Mouse (Mus musculus) liver (tissue): ENCODE data around the gene Comp.

ENCODE experiments used
- DNase-seq: peaks from one replicate; pipeline ENCODE4 v3.0.0-alpha.2; 2020; ENCODE audit warnings: mixed read lengths

Comp gene

DNA sequence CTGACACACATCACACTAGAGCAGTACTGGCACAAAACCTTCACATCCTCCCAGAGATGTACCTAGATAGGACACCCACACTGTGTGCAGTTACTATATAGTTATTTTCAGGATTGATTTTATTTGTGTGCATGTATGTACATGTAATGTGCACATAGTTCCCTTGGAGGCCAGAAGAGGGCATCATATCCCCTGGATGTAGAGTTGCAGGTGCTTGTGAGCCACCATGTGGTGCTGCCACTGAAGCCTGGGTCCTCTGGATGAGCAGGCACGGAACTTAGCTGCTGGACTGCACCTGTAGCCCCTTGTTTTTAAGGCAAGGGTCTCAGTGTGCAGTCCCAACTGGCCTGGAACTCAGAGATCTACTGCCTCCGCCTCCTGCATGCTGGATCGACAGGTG, 30.9 kb downstream of the Comp start:
- no peak for DNase-seq

- DNase-seq = no peak
Measured at GRCm38 (mm10) chr8:70405189-70405588, 31.8 kb downstream of the Comp start.

GRCm38 (mm10) chr8:70406427-70407069, 33.2 kb downstream of the Comp start:
- no peak for DNase-seq

GRCm38 (mm10) chr8:70408301-70408700, 34.9 kb downstream of the Comp start:
- no peak for DNase-seq

GRCm38 (mm10) chr8:70409019-70409418, 35.7 kb downstream of the Comp start:
- DNase-seq = no peak

- no peak for DNase-seq
Measured at GRCm38 (mm10) chr8:70409455-70409871, 36.1 kb downstream of the Comp start.

DNA sequence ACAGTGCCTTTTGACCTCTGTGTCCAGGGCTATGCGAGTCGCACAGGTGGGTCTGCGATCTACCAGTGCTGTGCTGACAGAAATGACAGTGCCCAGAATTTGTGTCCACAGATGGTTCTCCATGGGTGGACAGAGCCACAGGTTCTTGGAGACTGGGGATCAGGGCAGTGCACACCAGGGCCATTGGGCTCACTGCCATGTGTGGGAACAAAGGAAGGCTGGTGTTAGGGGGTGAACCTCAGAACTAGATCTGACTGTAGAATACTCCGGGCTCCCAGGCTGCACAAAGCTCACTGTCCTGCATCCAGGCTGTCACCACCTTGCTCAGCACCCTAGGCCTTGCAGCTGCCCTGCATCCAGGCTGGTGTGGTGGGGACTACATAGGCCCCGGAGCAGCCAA, 36.9 kb downstream of the Comp start:
- no peak for DNase-seq

GRCm38 (mm10) chr8:70414310-70414946, 41.1 kb downstream of the Comp start:
- DNase-seq = peak; percentile 83

DNA sequence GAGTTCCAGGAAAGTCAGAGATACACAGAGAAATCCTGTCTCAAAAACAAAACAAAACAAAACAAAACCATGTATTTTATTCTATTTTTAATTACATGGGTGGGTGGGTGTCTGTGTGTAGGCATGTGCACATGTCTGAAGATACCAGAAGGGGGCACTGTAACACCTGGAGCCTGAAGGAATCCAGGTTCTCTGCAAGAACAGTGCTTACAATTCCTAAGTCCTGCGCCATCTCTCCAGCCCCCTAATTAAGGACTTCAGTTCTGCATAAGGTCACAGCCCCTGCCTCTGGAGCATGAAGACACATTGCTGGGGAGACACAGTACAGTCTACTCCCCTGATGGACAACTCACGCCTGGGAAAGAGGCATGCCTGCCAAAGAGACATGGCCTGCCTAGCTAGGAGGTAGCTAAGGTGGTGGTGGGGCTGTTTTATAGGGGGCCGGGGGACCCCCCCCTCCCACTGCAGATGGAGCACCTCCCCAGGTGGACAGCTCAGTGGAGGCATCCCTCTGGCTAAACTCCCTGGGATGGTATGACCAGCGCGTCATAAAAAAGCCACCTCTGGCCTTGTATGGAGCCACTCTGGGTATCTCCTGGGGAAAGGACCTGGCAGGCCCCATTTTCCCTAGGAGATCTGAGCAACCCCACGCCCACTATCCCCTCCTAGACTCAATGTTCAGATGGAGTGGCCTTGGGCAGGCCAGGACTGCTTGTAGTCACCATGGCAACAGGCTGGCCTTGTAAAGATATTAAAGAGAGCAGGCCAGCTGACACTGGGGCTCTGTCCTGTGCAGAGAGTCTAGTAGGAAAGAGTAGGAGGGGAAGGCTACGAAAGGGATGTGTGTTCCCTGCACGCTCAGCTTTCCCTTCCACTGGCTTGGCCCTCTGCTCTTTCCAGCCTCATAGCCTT, 42.4 kb downstream of the Comp start:
- peak; percentile 64 for DNase-seq

- DNase-seq = no peak
Measured at GRCm38 (mm10) chr8:70416941-70417340, 43.6 kb downstream of the Comp start.

GRCm38 (mm10) chr8:70417914-70418313, 44.6 kb downstream of the Comp start:
- no peak for DNase-seq

- no peak for DNase-seq
Measured at GRCm38 (mm10) chr8:70418954-70419353, 45.6 kb downstream of the Comp start.

GRCm38 (mm10) chr8:70419879-70420643, 46.7 kb downstream of the Comp start:
- DNase-seq = no peak

- no peak for DNase-seq
Measured at GRCm38 (mm10) chr8:70421349-70422104, 48.2 kb downstream of the Comp start.

GRCm38 (mm10) chr8:70422722-70423121, 49.4 kb downstream of the Comp start:
- DNase-seq = peak; percentile 65

DNA sequence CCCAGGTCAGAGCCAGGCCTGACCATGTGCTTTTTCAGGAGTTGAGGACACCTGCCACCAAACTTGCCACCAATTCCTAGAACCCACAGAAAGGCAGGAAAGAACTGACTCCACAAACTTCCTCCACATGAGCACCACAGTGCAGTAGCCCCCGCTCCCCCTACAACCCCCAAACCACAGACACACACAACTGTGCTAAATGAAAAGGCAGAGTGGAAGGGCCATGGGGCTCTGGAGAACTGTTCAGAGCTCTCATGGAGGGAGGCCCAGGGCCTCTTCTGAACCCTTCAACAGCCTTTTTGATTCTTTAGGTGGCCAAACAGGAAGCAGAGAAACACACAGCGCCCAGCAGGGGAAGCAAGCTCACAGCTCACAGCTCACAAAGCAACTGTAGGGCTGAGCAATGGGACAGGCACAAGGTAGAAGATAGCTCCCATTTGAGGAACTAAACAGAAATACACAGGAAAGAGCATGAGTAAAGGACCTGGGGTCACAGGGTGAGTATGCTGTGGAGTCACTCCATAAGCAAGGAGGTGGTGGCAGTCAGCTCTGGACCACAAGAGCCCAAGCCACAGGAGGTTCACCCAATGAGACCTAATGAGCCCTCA, 53.0 kb downstream of the Comp start:
- DNase-seq = no peak

DNA sequence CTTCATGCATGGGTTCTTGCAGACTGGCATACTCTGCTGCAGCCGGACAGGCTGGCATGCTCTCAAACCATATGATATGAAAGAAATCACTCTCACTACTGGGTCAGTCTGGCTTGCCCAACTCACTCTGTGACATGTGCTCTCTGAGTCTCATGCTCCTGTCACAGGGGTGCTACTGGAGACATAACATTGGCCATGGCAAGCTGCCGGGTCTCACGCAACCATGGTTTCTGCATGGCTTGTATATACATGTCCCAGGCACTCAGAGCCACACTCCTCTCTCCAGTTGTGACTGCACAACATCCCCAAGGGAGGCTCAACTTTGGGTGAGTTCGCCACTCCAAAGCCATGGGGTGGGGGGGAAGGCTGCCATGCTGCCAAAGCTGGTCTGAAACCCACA, 57.9 kb downstream of the Comp start:
- no peak for DNase-seq
